In genomic region chr2:84695007-84695695, GRCm38 (mm10) we compare ENCODE assay signal across 26 mouse cellular contexts. TPM values are rescaled to one million over a fixed set of nuclear protein-coding genes. Genes with fewer than 3 reads are reported as not detected.
"Had no signal": no experiment of that assay in that cellular context is flagged by ENCODE, and none has a peak within 500 bp of the region (broad histone marks: within the 10 kb centered on the region; RNA-seq: fewer than 3 reads in every experiment).

No protein-coding gene starts in this region.

- H3K9ac ChIP-seq: liver, embryonic 13.5 days; midbrain, embryonic 13.5 days; neural tube, embryonic 13.5 days had no signal

- H3K27ac ChIP-seq: kidney, postnatal 0 days; left cerebral cortex, adult 2 months; liver, embryonic 13.5 days; midbrain, embryonic 10.5 days; midbrain, embryonic 13.5 days; neural tube, embryonic 13.5 days had no signal

- H3K9me3 ChIP-seq: liver, embryonic 13.5 days; megakaryocyte, embryonic 14.5 days; midbrain, embryonic 10.5 days; midbrain, embryonic 13.5 days; neural tube, embryonic 13.5 days had no signal

- H3K4me3 ChIP-seq: left cerebral cortex, adult 2 months; liver, embryonic 13.5 days; megakaryocyte, embryonic 14.5 days; midbrain, embryonic 10.5 days; midbrain, embryonic 13.5 days; myocyte; neural tube, embryonic 13.5 days had no signal

- DNase-seq: kidney, adult 2 months; kidney, postnatal 25 days; layer of hippocampus, postnatal 36 days; liver, embryonic 13.5 days; lung, postnatal 10 days; thymus, adult 18-20 months; thymus, postnatal 36 days had no signal

- H3K27me3 ChIP-seq: liver, embryonic 13.5 days; megakaryocyte, embryonic 14.5 days; midbrain, embryonic 13.5 days; neural tube, embryonic 13.5 days had no signal

- H3K4me1 ChIP-seq: liver, embryonic 13.5 days; midbrain, embryonic 10.5 days; midbrain, embryonic 13.5 days; neural tube, embryonic 13.5 days had no signal

- ATAC-seq: intestine, postnatal 0 days; midbrain, embryonic 13.5 days; midbrain, embryonic 16.5 days had no signal

- H3K4me2 ChIP-seq: liver, embryonic 13.5 days; midbrain, embryonic 13.5 days; neural tube, embryonic 13.5 days had no signal

RNA-seq across cellular contexts. Expression of gene Gm28635, which starts 17.3 kb away (rescaled TPM):
- total RNA-seq: liver, adult 2 months; monocyte, adult 5-6 weeks had no signal
- polyA plus RNA-seq: intestine, postnatal 0 days; kidney, adult 2 months; kidney, embryonic 14.5 days; kidney, postnatal 0 days; limb, embryonic 11.5 days; limb, embryonic 14.5 days; liver, adult 2 months; liver, embryonic 13.5 days; liver, embryonic 16.5 days; midbrain, embryonic 10.5 days; midbrain, embryonic 13.5 days; midbrain, embryonic 16.5 days; myocyte; neural tube, embryonic 13.5 days; small intestine, adult 2 months; spleen, adult 2 months; testis, adult 2 months; urinary bladder, adult 2 months had no signal
